Mouse (Mus musculus) G1E (cell line): ENCODE measurements around the gene Khdc4.

Experiments
- CTCF ChIP-seq: IDR thresholded peaks from 2 replicates; pipeline ENCODE4 v1.5.1; 2012; ENCODE audit warnings: low read depth, low read length, inconsistent platforms, mixed read lengths
- GATA1 ChIP-seq: IDR thresholded peaks from 2 replicates; pipeline ENCODE4 v1.6.1; 2012; ENCODE audit warnings: borderline replicate concordance, low read length, inconsistent platforms, mixed read lengths
- POLR2AphosphoS5 ChIP-seq: IDR thresholded peaks from 2 replicates; pipeline ENCODE4 v1.6.1; 2012; ENCODE audit warnings: low read depth, low read length, inconsistent platforms; ENCODE audit not compliant: insufficient replicate concordance
- TAL1 ChIP-seq: conservative IDR thresholded peaks from 2 replicates; pipeline ENCODE4 v1.6.1; 2012; ENCODE audit warnings: low read depth, low read length, inconsistent platforms, mixed read lengths

- TF ChIP-seq CTCF (no peak), TAL1 (no peak), GATA1 (no peak), POLR2AphosphoS5 (no peak)
Observed at GRCm38 (mm10) chr3:88649967-88650366, 35.6 kb upstream of the Khdc4 start.
